Mouse (Mus musculus) cerebellum, adult 18-20 months (tissue): ENCODE measurements around the gene Cacul1.

Source experiments
- DNase-seq, 2 experiments: peaks; one replicate each; pipeline ENCODE4 v3.0.0; 2021

Cacul1 gene

DNA sequence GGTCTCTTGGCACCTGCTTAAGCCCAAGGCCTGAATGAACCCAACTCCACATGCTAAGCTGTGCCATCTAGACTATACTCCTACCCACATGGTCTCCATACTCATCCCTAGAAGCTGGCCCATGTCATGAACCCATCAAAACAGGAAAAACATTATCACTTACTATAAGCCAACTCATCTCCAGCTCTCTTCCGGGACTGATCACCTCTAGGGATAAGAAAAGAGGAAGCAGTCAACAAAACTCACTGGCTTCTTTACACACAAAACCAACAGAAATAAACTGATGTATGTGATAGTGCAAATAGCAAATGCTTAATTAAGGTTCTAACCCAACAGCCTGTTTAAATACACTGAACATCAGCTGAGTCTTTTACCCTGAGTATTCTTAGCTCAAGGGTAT is 51.5 kb downstream of the Cacul1 start:
- no peak for DNase-seq

DNA sequence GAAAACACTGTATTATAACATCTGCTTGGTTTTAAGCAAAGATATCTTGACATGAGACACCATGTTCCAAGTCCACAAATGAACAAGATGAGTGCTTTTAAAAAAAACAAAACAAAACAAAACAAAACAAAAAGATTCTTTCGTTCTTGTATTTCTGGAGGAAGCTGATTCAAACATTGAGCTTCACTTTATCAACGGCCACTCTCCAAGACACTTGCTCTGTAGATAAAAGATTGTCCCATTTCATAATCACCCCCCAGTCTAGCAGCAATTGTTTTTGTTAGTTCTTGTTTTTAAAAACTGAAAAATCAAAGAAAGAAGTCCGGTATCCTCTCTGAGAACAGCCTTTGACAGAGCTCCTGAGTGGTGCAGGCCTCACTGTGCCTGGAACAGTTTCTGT is 52.2 kb downstream of the Cacul1 start:
- no peak for DNase-seq

DNA sequence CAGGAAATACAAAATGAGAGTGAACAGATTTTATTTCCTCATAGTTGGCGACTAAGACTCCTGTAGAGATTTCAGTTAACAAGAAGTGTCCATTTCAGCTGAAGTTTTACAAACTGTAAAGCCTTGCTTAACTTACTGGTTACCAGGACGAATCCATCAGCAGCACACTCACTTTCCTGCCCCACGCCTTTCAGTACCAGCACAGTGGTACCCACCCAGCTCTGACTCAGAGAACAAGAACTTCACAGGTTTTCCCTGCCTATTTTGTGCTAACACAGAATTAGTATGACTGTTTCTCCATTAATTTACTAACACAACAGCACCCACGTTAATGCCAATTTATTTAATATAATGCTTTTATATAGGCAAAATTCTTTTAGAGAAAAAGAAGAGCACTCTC is 53.9 kb downstream of the Cacul1 start:
- DNase-seq = no peak

DNA sequence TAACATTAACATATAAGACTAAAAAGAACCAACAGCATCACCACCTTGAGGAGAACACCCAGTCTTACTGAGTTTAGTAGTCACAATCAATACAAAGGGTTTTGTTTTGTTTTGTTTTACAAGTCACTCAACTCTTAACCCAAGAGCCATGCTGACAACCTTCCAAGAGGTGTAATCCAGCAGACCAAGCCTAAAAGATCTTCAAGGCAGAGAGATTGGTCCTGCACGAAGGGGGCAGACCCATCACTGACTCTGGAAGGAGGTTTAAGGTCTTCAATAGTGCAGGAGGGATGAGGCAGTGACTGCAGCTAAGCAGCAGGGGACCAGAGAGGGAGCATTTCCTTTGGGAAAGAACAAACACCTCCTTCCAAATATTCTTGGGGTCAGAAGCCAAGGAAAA is 55.7 kb downstream of the Cacul1 start:
- DNase-seq = no peak

DNA sequence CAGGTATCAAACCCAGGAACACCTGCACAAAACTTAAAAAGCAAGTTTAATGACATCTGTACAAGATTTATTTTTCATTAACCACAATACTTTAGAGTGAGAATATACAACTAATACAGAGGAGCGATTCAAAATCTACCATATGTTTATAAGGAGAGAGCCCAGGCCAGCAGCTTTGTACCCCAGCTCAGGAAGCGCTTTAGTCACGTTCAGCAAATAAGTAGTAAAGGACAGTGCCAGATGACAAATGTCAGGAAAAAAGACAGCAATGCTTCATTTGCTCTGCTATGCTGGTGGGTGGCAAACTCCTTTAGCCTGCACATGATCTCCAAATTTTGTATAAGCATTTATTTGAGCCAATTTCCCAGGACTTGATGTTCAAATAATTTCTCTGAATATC is 56.1 kb downstream of the Cacul1 start:
- DNase-seq = no peak

DNA sequence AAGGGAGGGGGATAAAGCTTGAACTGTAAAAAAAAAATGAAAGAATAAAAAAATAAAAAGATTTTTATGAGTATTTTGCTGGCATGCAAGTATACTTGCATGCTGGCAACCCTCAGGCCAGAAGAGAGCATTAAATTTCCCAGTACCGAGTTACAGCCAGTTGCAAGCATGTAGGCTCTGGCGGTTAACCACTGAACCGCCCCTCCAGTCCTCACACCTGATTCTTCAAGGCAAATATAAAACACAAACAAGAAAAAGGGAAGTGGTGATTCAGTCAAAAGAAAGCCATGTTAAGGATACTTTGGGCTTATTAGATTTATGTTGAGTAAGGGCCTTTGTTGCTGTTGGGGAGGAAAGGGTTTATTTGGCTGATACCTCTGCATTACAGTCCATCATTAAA is 60.7 kb downstream of the Cacul1 start:
- no peak for DNase-seq

DNA sequence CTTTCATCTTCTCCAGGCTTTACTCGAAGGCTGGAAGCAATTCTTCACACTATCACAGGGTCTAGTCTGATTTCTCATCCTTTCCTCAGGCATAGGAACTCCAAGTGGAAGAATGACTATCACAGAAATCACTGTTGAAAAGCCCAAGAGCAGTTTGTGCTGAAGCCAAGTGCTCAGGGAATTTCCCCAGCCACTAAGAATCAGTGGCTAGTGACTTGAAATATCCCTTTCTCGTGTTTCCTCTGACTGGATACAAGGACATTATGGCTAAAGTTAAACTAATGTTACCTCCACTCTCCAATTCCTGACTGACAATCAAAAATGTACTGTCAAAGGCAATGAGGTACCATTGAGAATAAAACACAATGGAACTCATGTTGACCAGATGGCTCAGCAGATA is 65.8 kb downstream of the Cacul1 start:
- no peak for DNase-seq

DNA sequence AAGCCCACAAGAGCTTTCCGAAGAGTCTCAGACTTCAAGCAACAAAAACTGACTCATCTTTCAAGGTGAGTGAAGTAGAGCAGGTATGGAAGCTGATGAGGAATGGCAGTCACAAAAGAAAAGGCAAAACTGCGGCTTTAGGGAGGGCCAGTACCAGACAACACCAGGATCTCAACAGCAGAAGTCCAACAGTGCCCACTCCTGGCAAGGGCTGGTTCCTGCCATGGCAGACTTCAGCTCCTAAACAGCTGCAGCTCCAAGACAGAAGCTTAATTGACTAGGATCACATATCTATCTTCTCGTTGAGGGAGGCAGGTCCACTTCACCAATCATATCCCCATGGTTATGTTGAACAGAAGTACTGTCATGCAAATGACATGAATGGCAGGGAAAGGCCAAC is 67.4 kb downstream of the Cacul1 start:
- DNase-seq = peak in 1 of 2 experiments; percentile 11

DNA sequence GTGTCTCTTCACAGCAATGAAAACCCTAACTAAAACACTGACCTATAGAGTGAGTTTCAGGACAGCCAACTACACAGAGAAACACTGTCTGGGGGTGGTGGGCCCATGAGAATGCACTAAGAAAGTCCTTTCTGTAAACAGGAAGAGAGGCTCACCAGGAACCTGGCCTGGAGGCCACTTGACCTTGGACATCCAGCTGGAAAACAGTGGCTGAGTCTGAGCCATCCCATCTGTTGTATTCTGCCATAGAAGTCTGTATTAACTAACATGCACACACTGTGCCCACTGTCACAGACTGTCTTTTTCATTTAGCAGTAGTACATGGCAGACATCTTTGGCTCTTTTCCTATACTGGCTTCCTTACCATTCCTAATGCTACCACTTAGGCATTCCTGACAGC is 80.6 kb downstream of the Cacul1 start:
- no peak for DNase-seq

DNA sequence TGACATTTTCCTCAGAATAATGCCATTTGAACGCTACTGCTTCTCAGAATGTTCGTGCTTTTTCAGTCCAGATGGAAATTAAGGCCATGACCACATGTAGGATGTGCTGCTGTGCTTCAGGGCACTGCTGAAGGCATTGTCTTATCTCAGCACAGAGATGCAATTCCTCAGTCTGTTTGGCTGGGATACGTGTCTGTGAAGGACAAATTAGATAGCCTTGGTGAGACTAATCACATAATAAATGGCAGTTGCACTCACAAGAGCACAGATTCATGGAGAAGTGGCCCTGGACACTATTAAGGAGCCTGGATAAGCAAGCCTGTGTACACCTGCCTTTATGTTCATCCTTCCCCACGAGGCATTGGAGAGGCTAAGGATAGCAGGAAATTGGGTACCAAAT is 83.7 kb downstream of the Cacul1 start:
- no peak for DNase-seq

DNA sequence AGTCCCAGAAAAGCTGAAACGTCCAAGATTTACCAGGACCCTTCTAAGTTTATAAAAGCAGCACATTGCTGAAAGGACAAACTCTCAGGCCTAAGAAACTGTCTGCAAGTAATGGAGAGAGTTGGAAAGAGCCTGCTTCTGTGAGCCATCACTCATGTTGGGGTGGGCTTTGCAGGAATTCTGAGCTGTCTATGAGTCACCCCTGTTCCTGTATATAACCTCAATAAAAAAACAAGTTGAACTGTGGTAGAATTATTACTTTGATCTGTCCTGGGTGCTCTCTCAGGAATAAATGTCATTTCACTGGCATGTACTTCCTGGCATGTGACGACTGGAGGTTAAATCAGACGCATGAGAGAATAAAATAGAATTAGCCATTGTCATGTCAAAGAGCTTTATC is 85.1 kb downstream of the Cacul1 start:
- no peak for DNase-seq

DNA sequence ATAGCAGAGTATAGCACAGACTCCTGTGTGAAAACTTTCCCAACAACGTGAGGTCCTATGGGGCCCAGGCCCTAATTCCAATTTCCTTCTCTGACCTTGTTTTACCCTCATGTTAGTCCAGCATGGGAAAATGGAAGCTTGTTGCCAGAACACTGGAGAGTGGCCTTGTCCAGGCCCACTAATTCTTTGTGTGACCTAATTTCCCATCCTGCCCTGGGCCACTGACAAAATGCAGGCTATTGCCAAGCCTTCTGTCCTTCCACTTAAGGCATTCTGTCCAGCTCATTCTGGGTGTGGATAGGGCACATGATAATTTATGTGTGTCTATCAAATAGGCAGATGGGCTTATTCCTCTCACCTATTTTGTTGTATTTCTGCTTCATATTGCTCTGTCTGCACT is 91.3 kb downstream of the Cacul1 start:
- DNase-seq = peak; percentile 8 to 11

DNA sequence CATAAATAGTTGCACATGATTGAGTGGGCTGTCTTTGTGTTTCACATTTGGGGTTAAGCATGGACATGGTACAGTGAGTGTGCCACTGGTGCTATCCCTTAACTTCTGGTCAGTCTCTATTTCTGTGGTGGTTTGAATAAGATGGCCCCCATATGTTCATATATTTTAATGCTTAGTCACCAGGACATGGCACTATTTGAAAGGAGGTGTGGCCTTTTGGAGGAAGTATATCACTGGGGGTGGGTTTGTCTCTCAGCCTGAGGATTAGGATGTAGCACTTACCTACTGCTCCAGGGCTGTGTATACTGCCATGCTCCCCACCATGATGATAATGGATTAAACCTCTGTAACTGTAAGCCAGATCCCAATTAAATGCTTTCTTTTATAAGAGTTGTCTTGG is 95.6 kb downstream of the Cacul1 start:
- DNase-seq = no peak

DNA sequence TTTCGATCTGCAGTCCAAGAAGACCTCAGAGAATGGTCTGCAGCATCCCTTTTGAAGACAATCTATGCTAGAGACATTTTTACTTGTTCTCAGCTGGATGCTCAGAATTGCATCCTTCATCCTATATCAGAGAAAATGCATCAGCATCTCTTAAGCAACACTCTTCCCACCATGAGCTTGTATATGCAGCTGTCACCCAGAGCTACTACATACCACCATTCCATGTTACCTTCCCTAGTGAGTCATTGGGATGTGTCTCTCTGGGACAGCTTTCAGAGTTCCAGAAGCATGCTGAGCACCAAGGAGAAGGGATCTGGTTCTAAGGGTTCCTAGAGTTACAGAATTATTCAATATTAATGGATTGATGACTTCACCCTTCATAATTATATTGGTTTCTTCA is 102.0 kb downstream of the Cacul1 start:
- no peak for DNase-seq

DNA sequence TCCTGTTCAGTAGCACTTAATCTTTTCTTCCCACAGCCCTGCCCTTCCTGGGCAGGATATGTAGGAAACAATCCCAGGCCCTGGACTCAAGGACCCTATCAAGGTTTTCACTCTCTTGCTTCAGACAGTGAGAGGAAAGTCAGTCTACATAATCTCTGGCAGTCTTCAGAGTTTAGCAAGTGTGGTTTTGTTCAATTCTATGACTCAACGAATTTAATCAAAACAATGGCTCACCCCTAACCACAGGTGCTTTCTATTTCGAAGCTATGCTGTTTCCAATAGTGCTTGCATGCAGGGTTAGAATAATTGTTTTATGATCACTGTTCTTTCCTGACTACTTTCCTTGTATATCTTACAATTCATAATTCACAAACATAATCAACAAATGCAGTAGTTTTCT is 103.0 kb downstream of the Cacul1 start:
- DNase-seq = no peak
